Mouse (Mus musculus) MEL (cell line): ENCODE data around the gene Cdk5.

ENCODE experiments used
- E2F4 ChIP-seq: IDR thresholded peaks from 2 replicates; pipeline ENCODE4 v1.6.1; 2011; ENCODE audit warnings: low read depth, low read length, improper control_type of control experiment, borderline replicate concordance
- KAT2A ChIP-seq: conservative IDR thresholded peaks from 2 replicates; pipeline ENCODE4 v1.6.1; 2012; ENCODE audit warnings: low read depth, low read length, improper control_type of control experiment, inconsistent platforms
- POLR2A ChIP-seq, 2 experiments: IDR thresholded peaks; 2 replicates each; pipeline ENCODE4 v1.6.1; 2011 to 2012; ENCODE audit warnings: low read length in 2 of 2, mild to moderate bottlenecking in 2 of 2, control low read depth in 1 of 2, improper control_type of control experiment in 1 of 2, low read depth in 1 of 2, moderate library complexity in 1 of 2; ENCODE audit not compliant: control insufficient read depth in 1 of 2, insufficient read depth in 1 of 2, poor library complexity in 1 of 2
- ZKSCAN1 ChIP-seq: IDR thresholded peaks from 2 replicates; pipeline ENCODE4 v1.6.1; 2012; ENCODE audit warnings: low read depth, mild to moderate bottlenecking, inconsistent platforms, low read length, improper control_type of control experiment, moderate library complexity
- ZNF384 ChIP-seq: IDR thresholded peaks from 2 replicates; pipeline ENCODE4 v1.6.1; 2012; ENCODE audit warnings: low read depth, mild to moderate bottlenecking, inconsistent platforms, low read length, improper control_type of control experiment

- TF ChIP-seq POLR2A (IDR thresholded peaks at IDR 0.05; ENCODE audit: control insufficient read depth in 1 of 2, insufficient read depth in 1 of 2, low read depth in 1 of 2, low read length in 2 of 2, poor library complexity in 1 of 2) (no peak), ZKSCAN1 (no peak), ZNF384 (no peak), E2F4 (no peak), KAT2A (no peak)
Observed at GRCm38 (mm10) chr5:24455076-24455475, 31.7 kb upstream of the Cdk5 start.
